Mouse (Mus musculus): ENCODE data around the gene Ppfibp2. TPM values are rescaled to one million over a fixed set of nuclear protein-coding genes. Genes with fewer than 3 reads are reported as not detected.

The Ppfibp2 gene
- 3.1 and 4.3 TPM in 2 replicates for polyA plus RNA-seq (2021; fragmentation: Nextera tagmentation)
- long read RNA-seq, experiment 1, partial matches to known transcripts = 4 of 10 reads
- long read RNA-seq, experiment 1, other reads (novel, unspliced or antisense) = 4 of 10 reads
- long read RNA-seq, experiment 2, partial matches to known transcripts = 5 of 20 reads
- long read RNA-seq, experiment 2, other reads (novel, unspliced or antisense) = 11 of 20 reads

DNA sequence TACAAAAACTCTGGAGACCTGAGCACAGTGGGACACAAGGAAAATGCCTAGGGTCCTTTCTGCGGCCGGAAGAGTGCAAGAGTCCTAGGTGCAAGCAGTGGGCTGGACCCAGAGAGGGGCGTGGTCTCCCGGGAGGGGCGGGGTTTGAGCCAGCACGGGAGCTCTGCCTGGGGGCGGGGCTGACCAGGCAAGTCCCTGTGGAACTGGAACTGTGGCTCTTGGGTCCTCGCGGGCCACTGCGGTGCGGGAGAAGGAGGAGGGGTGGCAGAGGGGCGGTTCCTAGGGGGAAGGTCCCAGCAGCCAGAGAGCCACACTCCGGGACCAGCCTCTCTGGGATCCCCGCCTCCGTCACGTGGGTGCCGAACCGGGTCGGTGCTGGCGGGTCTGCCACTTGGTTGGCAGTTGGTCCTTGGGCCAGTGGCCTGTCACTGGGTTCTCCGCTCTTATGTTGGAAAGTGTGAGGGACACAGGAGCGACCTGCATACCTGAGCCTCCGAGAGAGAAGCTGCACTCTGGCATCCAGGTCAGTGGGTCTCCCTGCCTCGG is at the start of gene Ppfibp2:
Gene Ppfibp2 (plus strand): TSS at position 351 of the 546 bp plus-strand sequence.

GRCm38 (mm10) chr7:107567261-107567671 is 27.7 kb upstream of the Ppfibp2 start, which contains the start of gene Olfml1:
Olfml1 (plus strand) TSS chr7:107567446.

DNA sequence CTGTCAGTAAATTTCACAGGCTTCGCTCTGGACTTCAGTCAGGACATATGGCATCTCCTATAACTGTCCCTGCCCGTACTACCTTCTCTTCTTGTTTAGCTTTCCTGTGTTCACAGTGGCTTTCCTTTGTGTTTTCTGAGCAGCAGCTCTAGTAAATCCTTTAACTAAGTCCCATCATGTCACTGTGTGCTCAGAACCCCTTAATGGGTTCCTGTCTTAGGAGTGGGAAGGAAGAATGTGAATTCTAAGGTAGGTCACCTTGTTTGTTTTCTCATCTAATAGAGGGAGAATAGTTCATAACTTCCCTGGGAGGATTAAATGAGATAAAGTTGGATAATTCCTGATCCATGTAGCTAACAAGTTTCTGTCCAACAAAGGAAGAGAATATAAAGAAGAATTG is 30.1 kb downstream of the Ppfibp2 start, which contains the start of gene 5330417H12Rik:
Gene 5330417H12Rik (minus strand): TSS at position 101 of the 400 bp plus-strand sequence.

DNA sequence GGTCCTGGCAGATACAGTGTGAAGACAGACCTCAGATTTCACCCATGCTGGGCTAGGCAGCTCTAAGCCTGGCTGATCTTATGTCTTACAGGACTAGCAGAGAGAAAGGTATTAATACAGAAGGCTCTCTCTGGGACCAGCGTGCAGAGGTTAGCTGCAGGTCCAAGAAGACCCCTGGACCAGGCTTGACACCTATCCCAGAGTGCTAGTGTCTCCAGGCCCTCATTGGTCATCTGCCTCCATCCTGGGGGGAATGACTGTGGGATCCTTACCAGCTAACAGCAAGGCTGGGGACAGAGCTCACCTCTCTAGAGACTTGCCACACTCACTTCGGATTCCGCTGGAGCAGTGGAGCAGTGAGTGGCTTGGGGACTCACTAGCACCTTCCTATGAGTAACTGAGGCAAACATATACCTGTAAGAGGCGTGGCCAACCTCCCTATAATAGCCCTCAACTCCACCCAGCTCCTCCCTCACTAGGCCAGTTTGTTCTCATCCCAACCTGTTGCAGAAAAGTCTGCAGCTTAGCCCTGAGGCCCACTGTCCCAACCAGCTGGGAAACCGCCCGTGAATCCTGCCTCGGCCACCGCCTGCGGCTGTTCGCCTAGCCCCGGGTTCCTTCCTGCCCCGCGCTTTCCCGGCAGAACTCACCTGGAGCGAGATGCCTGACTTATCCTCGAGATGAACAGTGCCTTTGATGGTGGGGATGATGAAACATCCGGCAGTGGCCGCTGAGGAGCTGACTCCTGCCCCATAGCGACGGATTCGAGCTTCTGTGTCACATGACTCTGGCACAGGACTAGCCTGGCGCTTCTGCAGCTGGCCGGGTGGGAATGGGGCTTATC is 162.5 kb downstream of the Ppfibp2 start, which contains the start of gene Cyb5r2:
Gene Cyb5r2 (minus strand): TSS at position 725 of the 844 bp plus-strand sequence.

Other genes with a start within 250 kb of the Ppfibp2 start
- 1.1 and 1.3 TPM in 2 replicates for gene Syt9, start 224.5 kb upstream of the Ppfibp2 start, polyA plus RNA-seq (2021; fragmentation: Nextera tagmentation)
- gene Olfml1, start 27.8 kb upstream of the Ppfibp2 start, polyA plus RNA-seq (2021; fragmentation: Nextera tagmentation) = 19.8 and 20.2 TPM in 2 replicates
- gene 5330417H12Rik, start 30.0 kb downstream of the Ppfibp2 start, polyA plus RNA-seq (2021; fragmentation: Nextera tagmentation) = not detected in 2 replicates
- gene Cyb5r2, start 162.8 kb downstream of the Ppfibp2 start, polyA plus RNA-seq (2021; fragmentation: Nextera tagmentation) = 0.15 and 0.45 TPM in 2 replicates
- not detected in 2 replicates for gene Ovch2, start 206.0 kb downstream of the Ppfibp2 start, polyA plus RNA-seq (2021; fragmentation: Nextera tagmentation)
- not detected in 2 replicates for gene Olfr467, start 217.1 kb downstream of the Ppfibp2 start, polyA plus RNA-seq (2021; fragmentation: Nextera tagmentation)
- not detected in 2 replicates for gene Olfr469, start 230.3 kb downstream of the Ppfibp2 start, polyA plus RNA-seq (2021; fragmentation: Nextera tagmentation)

Data from layer of hippocampus, adult 6 months (tissue).